Mouse (Mus musculus): ENCODE results near the gene Lrrc19.
A peak's percentile ranks its signal among the peaks of the same experiment; 100 is the strongest.
"Not testable (repeated sequence)": the region's sequence is repeated elsewhere in the genome, so short reads cannot be mapped to it uniquely, and the experiment has no call there.

The Lrrc19 gene

GRCm38 (mm10) chr4:94649920-94650319, at the start of gene Lrrc19:
TSS of gene Lrrc19 (minus strand) at chr4:94650144.
- DNase-seq (ENCODE audit: low spot score) = no peak

- DNase-seq (ENCODE audit: low spot score) = no peak
Measured at GRCm38 (mm10) chr4:94696368-94696767, 46.4 kb upstream of the Lrrc19 start.

- DNase-seq (ENCODE audit: low spot score) = no peak
Measured at GRCm38 (mm10) chr4:94692175-94692574, 42.2 kb upstream of the Lrrc19 start.

GRCm38 (mm10) chr4:94691078-94691477, 41.1 kb upstream of the Lrrc19 start:
- no peak for DNase-seq (ENCODE audit: low spot score)

- DNase-seq (ENCODE audit: low spot score) = not testable (repeated sequence)
Measured at GRCm38 (mm10) chr4:94689804-94690203, 39.9 kb upstream of the Lrrc19 start.

- no peak for DNase-seq (ENCODE audit: low spot score)
Measured at GRCm38 (mm10) chr4:94683305-94683704, 33.4 kb upstream of the Lrrc19 start.

GRCm38 (mm10) chr4:94682029-94682428, 32.1 kb upstream of the Lrrc19 start:
- no peak for DNase-seq (ENCODE audit: low spot score)

GRCm38 (mm10) chr4:94681181-94681580, 31.2 kb upstream of the Lrrc19 start:
- DNase-seq (ENCODE audit: low spot score) = no peak

GRCm38 (mm10) chr4:94680662-94681061, 30.7 kb upstream of the Lrrc19 start:
- no peak for DNase-seq (ENCODE audit: low spot score)

- peak; percentile 15 for DNase-seq (ENCODE audit: low spot score)
Measured at GRCm38 (mm10) chr4:94669718-94670117, 19.8 kb upstream of the Lrrc19 start.

- not testable (repeated sequence) for DNase-seq (ENCODE audit: low spot score)
Measured at GRCm38 (mm10) chr4:94650426-94651175, 657 bp upstream of the Lrrc19 start.

- DNase-seq (ENCODE audit: low spot score) = no peak
Measured at GRCm38 (mm10) chr4:94643141-94643540, 6.8 kb downstream of the Lrrc19 start.

- no peak for DNase-seq (ENCODE audit: low spot score)
Measured at GRCm38 (mm10) chr4:94620077-94620476, 29.9 kb downstream of the Lrrc19 start.

- no peak for DNase-seq (ENCODE audit: low spot score)
Measured at GRCm38 (mm10) chr4:94614627-94615006, 35.3 kb downstream of the Lrrc19 start.

- DNase-seq (ENCODE audit: low spot score) = peak; percentile 81
Measured at GRCm38 (mm10) chr4:94613972-94614626, 35.8 kb downstream of the Lrrc19 start, which contains the start of gene Ift74. TSS of gene Ift74 (plus strand) at chr4:94614491.

- no peak for DNase-seq (ENCODE audit: low spot score)
Measured at GRCm38 (mm10) chr4:94610339-94610738, 39.6 kb downstream of the Lrrc19 start.

- no peak for DNase-seq (ENCODE audit: low spot score)
Measured at GRCm38 (mm10) chr4:94605591-94605990, 44.4 kb downstream of the Lrrc19 start.

GRCm38 (mm10) chr4:94604452-94605019, 45.4 kb downstream of the Lrrc19 start:
- DNase-seq (ENCODE audit: low spot score) = no peak

- DNase-seq (ENCODE audit: low spot score) = peak; percentile 88
Measured at GRCm38 (mm10) chr4:94603031-94603629, 46.8 kb downstream of the Lrrc19 start, which contains the start of gene Plaa. TSS of gene Plaa (minus strand) at chr4:94603244.

- DNase-seq (ENCODE audit: low spot score) = no peak
Measured at GRCm38 (mm10) chr4:94602496-94603030, 47.4 kb downstream of the Lrrc19 start.

GRCm38 (mm10) chr4:94601395-94601794, 48.5 kb downstream of the Lrrc19 start:
- DNase-seq (ENCODE audit: low spot score) = no peak

GRCm38 (mm10) chr4:94592709-94593108, 57.2 kb downstream of the Lrrc19 start:
- no peak for DNase-seq (ENCODE audit: low spot score)

Data from ovary, postnatal 14 days (tissue).